ENCODE assay signal across 8 mouse cellular contexts in genomic region chr7:55710872-55711558, GRCm38 (mm10). TPM values are rescaled to one million over a fixed set of nuclear protein-coding genes. Genes with fewer than 3 reads are reported as not detected.
DNase-seq lines count a peak whose midpoint lies in the region; ATAC-seq and TF ChIP-seq lines count a peak whose summit lies in the region.

No protein-coding gene starts in this region.

- no peak overlapping the region for H3K27ac ChIP-seq in heart, embryonic 15.5 days
- H3K27ac ChIP-seq in lung, embryonic 16.5 days (ENCODE audit: low read length), result no peak overlapping the region

- DNase-seq in Muller cell, postnatal 12 days (ENCODE audit: inconsistent ontology term), result peak; percentile 58
- peak; percentile 74 for DNase-seq in cerebellum, postnatal 14 days
- peak; percentile 34 for DNase-seq in kidney, postnatal 14 days
- peak; percentile 65 for DNase-seq in retina, postnatal 7 days (ENCODE audit: low read depth, low spot score)
- no peak for DNase-seq in gastrocnemius, postnatal 4 days (ENCODE audit: low spot score in 2 of 2)

- H3K9ac ChIP-seq in heart, embryonic 15.5 days, result no peak overlapping the region
- H3K9ac ChIP-seq in lung, embryonic 16.5 days (ENCODE audit: low read length), result no peak overlapping the region

- no peak overlapping the region for H3ac ChIP-seq in C2C12 (ENCODE audit: control insufficient read depth, insufficient read length, low read depth)

- ATAC-seq in heart, embryonic 15.5 days (replicated peaks; ENCODE audit: insufficient number of reproducible peaks, insufficient read depth, low FRiP score, low read depth), result peak; percentile 27; the same call in 1 of the 2 replicates
- ATAC-seq in lung, embryonic 16.5 days (ENCODE audit: low read depth), result peak; percentile 67

- TF ChIP-seq CTCF in C2C12 (IDR thresholded peaks at IDR 0.05; ENCODE audit: control insufficient read depth, insufficient read depth, insufficient read length), result peak; percentile 49

- H3K36me3 ChIP-seq in C2C12 (ENCODE audit: control insufficient read depth, insufficient read depth), result no peaks in the 10 kb centered on the region
- H3K36me3 ChIP-seq in heart, embryonic 15.5 days, result no peaks in the 10 kb centered on the region
- H3K36me3 ChIP-seq in lung, embryonic 16.5 days (ENCODE audit: control insufficient read depth, insufficient read depth, low read length), result no peaks in the 10 kb centered on the region

- no peaks in the 10 kb centered on the region for H3K79me2 ChIP-seq in C2C12 (ENCODE audit: control insufficient read depth, insufficient read depth)

- H3K4me1 ChIP-seq in heart, embryonic 15.5 days (replicated peaks), result no peaks in the 10 kb centered on the region
- H3K4me1 ChIP-seq in lung, embryonic 16.5 days (replicated peaks; ENCODE audit: control insufficient read depth, insufficient read depth, low read length), result no peaks in the 10 kb centered on the region

- H3K79me3 ChIP-seq in C2C12 (ENCODE audit: low read depth), result no peaks in the 10 kb centered on the region

- no peak overlapping the region for H3K4me3 ChIP-seq in C2C12 (ENCODE audit: insufficient read depth, poor library complexity, severe bottlenecking)
- no peak overlapping the region for H3K4me3 ChIP-seq in heart, embryonic 15.5 days
- no peak overlapping the region for H3K4me3 ChIP-seq in lung, embryonic 16.5 days (ENCODE audit: low read length)

- no peaks in the 10 kb centered on the region for H3K27me3 ChIP-seq in C2C12 (ENCODE audit: control insufficient read depth, insufficient read depth, insufficient read length)
- no peaks in the 10 kb centered on the region for H3K27me3 ChIP-seq in heart, embryonic 15.5 days
- no peaks in the 10 kb centered on the region for H3K27me3 ChIP-seq in lung, embryonic 16.5 days (ENCODE audit: control insufficient read depth, insufficient read depth, low read depth, low read length)

- 6% methylated on average over 11 of the region's 11 CpGs for WGBS in heart, embryonic 15.5 days
- WGBS in lung, embryonic 16.5 days, result 6% methylated on average over 11 of the region's 11 CpGs

- no peak overlapping the region for H3K4me2 ChIP-seq in heart, embryonic 15.5 days
- no peak overlapping the region for H3K4me2 ChIP-seq in lung, embryonic 16.5 days (ENCODE audit: low read depth, low read length)

- no peaks in the 10 kb centered on the region for H3K9me3 ChIP-seq in heart, embryonic 15.5 days (replicated peaks)
- no peaks in the 10 kb centered on the region for H3K9me3 ChIP-seq in lung, embryonic 16.5 days (ENCODE audit: control insufficient read depth, low read length)

TF ChIP-seq in C2C12, 6 proteins besides CTCF, POLR2A, EP300 and RAD21:
- TF ChIP-seq USF1 (IDR thresholded peaks at IDR 0.05; ENCODE audit: low read depth) (no peak), FOSL1 (IDR thresholded peaks at IDR 0.05; ENCODE audit: insufficient read depth, low read length, poor library complexity, severe bottlenecking) (no peak), MYOG (IDR thresholded peaks at IDR 0.05; ENCODE audit: control insufficient read depth, extremely low read depth, insufficient read length) (no peak)
TF ChIP-seq in C2C12: peak in this region for 0.

RNA-seq across cellular contexts. Expression of gene Siglech, which starts 57.0 kb away (rescaled TPM):
- not detected for polyA plus RNA-seq in C2C12 (2012; fragmentation: generic; extraction: Trizol)
- polyA plus RNA-seq in heart, embryonic 15.5 days (2015; fragmentation: Nextera tagmentation; extraction: Ambion mirVana), result 0.11 and 0.27 TPM in 2 replicates
- polyA plus RNA-seq in lung, embryonic 16.5 days (2015; fragmentation: Nextera tagmentation; extraction: Ambion mirVana), result 0.25 and 0.33 TPM in 2 replicates
- not detected for total RNA-seq in gastrocnemius, postnatal 4 days (2021)

Comparison
In these comparisons a context has a peak if more than half of its experiments do, and no peak if none do; other contexts are left out.
1. DNase-seq: peak in Muller cell, postnatal 12 days (single experiment), cerebellum, postnatal 14 days (2 of 2), kidney, postnatal 14 days (single experiment) and retina, postnatal 7 days (single experiment); none in gastrocnemius, postnatal 4 days (0 of 2).